Mouse (Mus musculus): ENCODE measurements around the gene Prc1.
"Not testable (repeated sequence)": the region's sequence is repeated elsewhere in the genome, so short reads cannot be mapped to it uniquely, and the experiment has no call there.

Prc1 gene

GRCm38 (mm10) chr7:80285725-80286124, 8.5 kb upstream of the Prc1 start:
- DNase-seq (ENCODE audit: low read depth) = no peak

- DNase-seq (ENCODE audit: low read depth) = no peak
Observed at GRCm38 (mm10) chr7:80287736-80288135, 6.5 kb upstream of the Prc1 start.

GRCm38 (mm10) chr7:80294764-80295648, 756 bp downstream of the Prc1 start:
- DNase-seq (ENCODE audit: low read depth) = peak; percentile 69

GRCm38 (mm10) chr7:80296462-80296861, 2.2 kb downstream of the Prc1 start:
- DNase-seq (ENCODE audit: low read depth) = no peak

- DNase-seq (ENCODE audit: low read depth) = no peak
Observed at GRCm38 (mm10) chr7:80297041-80297440, 2.8 kb downstream of the Prc1 start.

GRCm38 (mm10) chr7:80298754-80299153, 4.5 kb downstream of the Prc1 start:
- peak; percentile 74 for DNase-seq (ENCODE audit: low read depth)

- DNase-seq (ENCODE audit: low read depth) = peak; percentile 49
Observed at GRCm38 (mm10) chr7:80299568-80299967, 5.3 kb downstream of the Prc1 start.

- peak; percentile 43 for DNase-seq (ENCODE audit: low read depth)
Observed at GRCm38 (mm10) chr7:80301522-80301921, 7.3 kb downstream of the Prc1 start.

- no peak for DNase-seq (ENCODE audit: low read depth)
Observed at GRCm38 (mm10) chr7:80307766-80308165, 13.5 kb downstream of the Prc1 start.

- no peak for DNase-seq (ENCODE audit: low read depth)
Observed at GRCm38 (mm10) chr7:80310771-80311170, 16.5 kb downstream of the Prc1 start.

- DNase-seq (ENCODE audit: low read depth) = no peak
Observed at GRCm38 (mm10) chr7:80315733-80316132, 21.5 kb downstream of the Prc1 start.

- no peak for DNase-seq (ENCODE audit: low read depth)
Observed at GRCm38 (mm10) chr7:80317439-80318115, 23.3 kb downstream of the Prc1 start.

- no peak for DNase-seq (ENCODE audit: low read depth)
Observed at GRCm38 (mm10) chr7:80318670-80319069, 24.4 kb downstream of the Prc1 start.

GRCm38 (mm10) chr7:80319846-80320496, 25.7 kb downstream of the Prc1 start:
- no peak for DNase-seq (ENCODE audit: low read depth)

GRCm38 (mm10) chr7:80323336-80323735, 29.1 kb downstream of the Prc1 start:
- DNase-seq (ENCODE audit: low read depth) = no peak

GRCm38 (mm10) chr7:80324043-80324815, 30.0 kb downstream of the Prc1 start, which contains the start of gene Rccd1:
TSS of gene Rccd1 (minus strand) at chr7:80324454.
- peak; percentile 99 for DNase-seq (ENCODE audit: low read depth)

GRCm38 (mm10) chr7:80324816-80325119, 30.5 kb downstream of the Prc1 start:
- not testable (repeated sequence) for DNase-seq (ENCODE audit: low read depth)

GRCm38 (mm10) chr7:80325292-80325868, 31.1 kb downstream of the Prc1 start:
- DNase-seq (ENCODE audit: low read depth) = no peak

- no peak for DNase-seq (ENCODE audit: low read depth)
Observed at GRCm38 (mm10) chr7:80326076-80326475, 31.8 kb downstream of the Prc1 start.

- DNase-seq (ENCODE audit: low read depth) = no peak
Observed at GRCm38 (mm10) chr7:80330278-80330677, 36.0 kb downstream of the Prc1 start.

GRCm38 (mm10) chr7:80331433-80331832, 37.2 kb downstream of the Prc1 start:
- no peak for DNase-seq (ENCODE audit: low read depth)

- no peak for DNase-seq (ENCODE audit: low read depth)
Observed at GRCm38 (mm10) chr7:80334848-80335247, 40.6 kb downstream of the Prc1 start.
